Mouse (Mus musculus) erythroid progenitor cell, adult 5-6 weeks (primary cell): Measurements from ENCODE around the gene Sptbn4. TPM values are rescaled to one million over a fixed set of nuclear protein-coding genes. Genes with fewer than 3 reads are reported as not detected.

Experiments used
- ATAC-seq: replicated peaks from 2 replicates; pipeline ENCODE4 v1.8.0; 2016; ENCODE audit warnings: moderate number of reproducible peaks, mild to moderate bottlenecking, moderate TSS enrichment, inconsistent platforms; ENCODE audit not compliant: poor library complexity, low FRiP score, severe bottlenecking
- total RNA-seq, 2 experiments: library from RNA; stranded (forward) in 1 of 2; stranded (reverse) in 1 of 2; fragments of 150-400 nt in 1 of 2; fragments of 186-747, 209-891 nt in 1 of 2; gene quantifications; 2 replicates each; pipeline versions ENCODE4 v1.2.3 to v1.2.4; 2015 to 2017; ENCODE audit warnings: low replicate concordance in 2 of 2

Sptbn4 gene
- total RNA-seq, 2 experiments from 2014 or later: 0.08 TPM; not detected in 1

GRCm38 (mm10) chr7:27308821-27309549 lies 138.5 kb downstream of the Sptbn4 start:
- no peak for ATAC-seq

GRCm38 (mm10) chr7:27307551-27307950 lies 139.9 kb downstream of the Sptbn4 start:
- ATAC-seq: no peak

Other genes starting within 250 kb of the Sptbn4 start
- 1.8 and 4.2 TPM in 2 replicates for gene Itpkc, start 219.0 kb downstream of the Sptbn4 start, total RNA-seq (2015; ENCODE audit: low replicate concordance)
- 0.39 and 5.4 TPM in 2 replicates for gene Itpkc, start 219.0 kb downstream of the Sptbn4 start, total RNA-seq (2017; ENCODE audit: low replicate concordance)
- 2.9 TPM in 1 of 2 replicates, not detected in the other for gene Coq8b, start 214.7 kb downstream of the Sptbn4 start, total RNA-seq (2015; ENCODE audit: low replicate concordance)
- 7.7 TPM in 1 of 2 replicates, not detected in the other for gene Coq8b, start 214.7 kb downstream of the Sptbn4 start, total RNA-seq (2017; ENCODE audit: low replicate concordance)
- gene Numbl, start 189.3 kb downstream of the Sptbn4 start, total RNA-seq (2015; ENCODE audit: low replicate concordance): 0.72 TPM in 1 of 2 replicates, not detected in the other
- under 0.01 and 2.0 TPM in 2 replicates for gene Numbl, start 189.3 kb downstream of the Sptbn4 start, total RNA-seq (2017; ENCODE audit: low replicate concordance)
- gene Ltbp4, start 110.0 kb downstream of the Sptbn4 start, total RNA-seq (2015; ENCODE audit: low replicate concordance): not detected in 2 replicates
- 0.61 TPM in 1 of 2 replicates, not detected in the other for gene Ltbp4, start 110.0 kb downstream of the Sptbn4 start, total RNA-seq (2017; ENCODE audit: low replicate concordance)
- 11.5 and 20.5 TPM in 2 replicates for gene Shkbp1, start 91.7 kb downstream of the Sptbn4 start, total RNA-seq (2015; ENCODE audit: low replicate concordance)
- 4.7 and 5.1 TPM in 2 replicates for gene Shkbp1, start 91.7 kb downstream of the Sptbn4 start, total RNA-seq (2017; ENCODE audit: low replicate concordance)
- 8.0 TPM in 1 of 2 replicates, not detected in the other for gene Gm20479, start 90.3 kb downstream of the Sptbn4 start, total RNA-seq (2015; ENCODE audit: low replicate concordance)
- gene Gm20479, start 90.3 kb downstream of the Sptbn4 start, total RNA-seq (2017; ENCODE audit: low replicate concordance): not detected in 2 replicates
- 538 and 642 TPM in 2 replicates for gene Blvrb, start 292 bp upstream of the Sptbn4 start, total RNA-seq (2015; ENCODE audit: low replicate concordance)
- 484 and 602 TPM in 2 replicates for gene Blvrb, start 292 bp upstream of the Sptbn4 start, total RNA-seq (2017; ENCODE audit: low replicate concordance)
- gene Sertad3, start 26.1 kb upstream of the Sptbn4 start, total RNA-seq (2015; ENCODE audit: low replicate concordance): 9.0 and 9.2 TPM in 2 replicates
- gene Sertad3, start 26.1 kb upstream of the Sptbn4 start, total RNA-seq (2017; ENCODE audit: low replicate concordance): 14.8 and 19.6 TPM in 2 replicates
- gene Sertad1, start 39.2 kb upstream of the Sptbn4 start, total RNA-seq (2015; ENCODE audit: low replicate concordance): 1.7 and 6.8 TPM in 2 replicates
- gene Sertad1, start 39.2 kb upstream of the Sptbn4 start, total RNA-seq (2017; ENCODE audit: low replicate concordance): 5.5 and 7.0 TPM in 2 replicates
- 0.36 and 0.42 TPM in 2 replicates for gene Prx, start 51.6 kb upstream of the Sptbn4 start, total RNA-seq (2015; ENCODE audit: low replicate concordance)
- 1.4 and 5.1 TPM in 2 replicates for gene Prx, start 51.6 kb upstream of the Sptbn4 start, total RNA-seq (2017; ENCODE audit: low replicate concordance)
- gene Hipk4, start 75.6 kb upstream of the Sptbn4 start, total RNA-seq (2015; ENCODE audit: low replicate concordance): not detected in 2 replicates
- not detected in 2 replicates for gene Hipk4, start 75.6 kb upstream of the Sptbn4 start, total RNA-seq (2017; ENCODE audit: low replicate concordance)
- 43.2 and 88.0 TPM in 2 replicates for gene Pld3, start 105.5 kb upstream of the Sptbn4 start, total RNA-seq (2015; ENCODE audit: low replicate concordance)
- 19.1 and 26.3 TPM in 2 replicates for gene Pld3, start 105.5 kb upstream of the Sptbn4 start, total RNA-seq (2017; ENCODE audit: low replicate concordance)
- 11.2 and 18.9 TPM in 2 replicates for gene 2310022A10Rik, start 105.5 kb upstream of the Sptbn4 start, total RNA-seq (2015; ENCODE audit: low replicate concordance)
- gene 2310022A10Rik, start 105.5 kb upstream of the Sptbn4 start, total RNA-seq (2017; ENCODE audit: low replicate concordance): 1.6 and 6.8 TPM in 2 replicates
- gene Akt2, start 143.9 kb upstream of the Sptbn4 start, total RNA-seq (2015; ENCODE audit: low replicate concordance): 28.5 and 59.9 TPM in 2 replicates
- gene Akt2, start 143.9 kb upstream of the Sptbn4 start, total RNA-seq (2017; ENCODE audit: low replicate concordance): 25.1 and 48.1 TPM in 2 replicates
- not detected in 2 replicates for gene Ttc9b, start 206.2 kb upstream of the Sptbn4 start, total RNA-seq (2015; ENCODE audit: low replicate concordance)
- gene Ttc9b, start 206.2 kb upstream of the Sptbn4 start, total RNA-seq (2017; ENCODE audit: low replicate concordance): not detected in 2 replicates
- 0.72 and 6.7 TPM in 2 replicates for gene Map3k10, start 226.9 kb upstream of the Sptbn4 start, total RNA-seq (2015; ENCODE audit: low replicate concordance)
- 0.13 TPM in 1 of 2 replicates, not detected in the other for gene Map3k10, start 226.9 kb upstream of the Sptbn4 start, total RNA-seq (2017; ENCODE audit: low replicate concordance)
- not detected in 2 replicates for gene Zfp607b, start 241.7 kb upstream of the Sptbn4 start, total RNA-seq (2015; ENCODE audit: low replicate concordance)
- gene Zfp607b, start 241.7 kb upstream of the Sptbn4 start, total RNA-seq (2017; ENCODE audit: low replicate concordance): 1.7 TPM in 1 of 2 replicates, not detected in the other